Mouse (Mus musculus) myocyte (in vitro differentiated cells): Measurements from ENCODE around the gene Rasal1. TPM values are rescaled to one million over a fixed set of nuclear protein-coding genes. Genes with fewer than 3 reads are reported as not detected.

ENCODE experiments used
- H3K27me3 ChIP-seq: one replicate; pipeline ENCODE4 v1.6.1; 2011; ENCODE audit not compliant: control insufficient read depth, insufficient read depth, insufficient read length
- H3K36me3 ChIP-seq: one replicate; pipeline ENCODE4 v1.6.1; 2011; ENCODE audit not compliant: control insufficient read depth, insufficient read depth
- H3K4me2 ChIP-seq: one replicate; pipeline ENCODE4 v1.6.1; 2011; ENCODE audit warnings: low read depth, control low read depth
- H3K4me3 ChIP-seq: one replicate; pipeline ENCODE4 v1.5.1; 2011; ENCODE audit warnings: mild to moderate bottlenecking, control low read depth, moderate library complexity
- H3K79me2 ChIP-seq: one replicate; pipeline ENCODE4 v1.6.1; 2011; ENCODE audit not compliant: control insufficient read depth, insufficient read depth
- H3ac ChIP-seq: one replicate; pipeline ENCODE4 v1.6.1; 2011; ENCODE audit not compliant: control insufficient read depth, insufficient read length
- CEBPB ChIP-seq: IDR thresholded peaks from 2 replicates; pipeline ENCODE4 v1.6.1; 2011; ENCODE audit warnings: mild to moderate bottlenecking, moderate library complexity; ENCODE audit not compliant: poor library complexity, insufficient read depth, severe bottlenecking
- E2F4 ChIP-seq: IDR thresholded peaks from one replicate; pipeline ENCODE4 v1.6.1; 2011; ENCODE audit warnings: mild to moderate bottlenecking, control low read depth, moderate library complexity; ENCODE audit not compliant: insufficient read depth
- MAX ChIP-seq: IDR thresholded peaks from one replicate; pipeline ENCODE4 v1.6.1; 2011; ENCODE audit warnings: low read depth, mild to moderate bottlenecking, control low read depth
- MYOD1 ChIP-seq, 3 experiments: IDR thresholded peaks; one replicate each; pipeline ENCODE4 v1.6.1; 2011; ENCODE audit warnings: control low read depth in 2 of 3, low read depth in 2 of 3, mild to moderate bottlenecking in 2 of 3, moderate library complexity in 1 of 3; ENCODE audit not compliant: insufficient read length in 2 of 3, control insufficient read depth in 1 of 3
- MYOG ChIP-seq, 3 experiments: IDR thresholded peaks; one replicate each; pipeline ENCODE4 v1.6.1; 2011; ENCODE audit warnings: control low read depth in 2 of 3, low read depth in 2 of 3, mild to moderate bottlenecking in 2 of 3; ENCODE audit not compliant: insufficient read length in 2 of 3, control insufficient read depth in 1 of 3, insufficient read depth in 1 of 3
- POLR2A ChIP-seq: IDR thresholded peaks from one replicate; pipeline ENCODE4 v1.6.1; 2011; ENCODE audit warnings: low read depth, mild to moderate bottlenecking, control low read depth, moderate library complexity; ENCODE audit not compliant: insufficient read length
- POLR2AphosphoS2 ChIP-seq: IDR thresholded peaks from one replicate; pipeline ENCODE4 v1.6.1; 2011; ENCODE audit warnings: low read depth, control low read depth; ENCODE audit not compliant: insufficient read length
- REST ChIP-seq: IDR thresholded peaks from one replicate; pipeline ENCODE4 v1.6.1; 2011; ENCODE audit warnings: mild to moderate bottlenecking, control low read depth, moderate library complexity; ENCODE audit not compliant: insufficient read depth, insufficient read length
- SRF ChIP-seq: IDR thresholded peaks from one replicate; pipeline ENCODE4 v1.6.1; 2011; ENCODE audit warnings: low read depth; ENCODE audit not compliant: control insufficient read depth, insufficient read length
- TCF12 ChIP-seq: IDR thresholded peaks from one replicate; pipeline ENCODE4 v1.6.1; 2011; ENCODE audit warnings: mild to moderate bottlenecking, control low read depth; ENCODE audit not compliant: poor library complexity, insufficient read depth, severe bottlenecking
- TCF3 ChIP-seq: IDR thresholded peaks from one replicate; pipeline ENCODE4 v1.6.1; 2011; ENCODE audit warnings: low read depth, control low read depth; ENCODE audit not compliant: insufficient read length
- USF1 ChIP-seq: IDR thresholded peaks from one replicate; pipeline ENCODE4 v1.6.1; 2011; ENCODE audit warnings: low read depth, mild to moderate bottlenecking, control low read depth, moderate library complexity
- polyA plus RNA-seq: library from polyadenylated mRNA; unstranded; fragments of >200 nt; fragmentation: generic; extraction: Trizol; gene quantifications from one replicate; pipeline ENCODE4 v1.2.1, GENCODE M21; 2012; ENCODE audit warnings: missing spikeins

The Rasal1 gene
- polyA plus RNA-seq, 1 experiment, result 0.01 TPM

DNA sequence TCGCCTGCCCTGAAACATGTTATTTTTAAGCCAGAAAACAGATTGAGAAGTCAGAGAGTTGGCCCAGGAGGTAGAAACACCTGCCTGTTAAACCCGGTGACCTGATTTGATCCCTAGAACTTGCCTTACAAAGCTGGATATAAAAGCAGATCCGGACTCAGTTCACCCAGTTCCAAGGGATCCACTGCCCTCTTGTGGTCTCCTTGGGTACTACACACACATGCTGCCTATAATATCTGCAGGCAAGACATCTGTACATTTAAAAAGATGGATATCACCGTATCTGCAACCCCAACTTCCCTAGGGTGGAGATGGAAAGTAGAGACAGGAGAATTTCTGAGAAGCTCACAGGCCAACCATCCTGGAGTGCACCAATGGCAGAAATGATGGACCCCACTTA lies 32.7 kb upstream of the Rasal1 start:
- Histone ChIP-seq H3K36me3 (peaks cover 18% of the 10 kb centered on the region), H3K4me3 (no peak overlapping the region), H3K27me3 (no peaks in the 10 kb centered on the region), H3ac (no peak overlapping the region), H3K4me2 (no peak overlapping the region), H3K79me2 (peaks cover 40% of the 10 kb centered on the region)
- TF ChIP-seq MAX (no peak), E2F4 (no peak), POLR2A (no peak), CEBPB (no peak), MYOG (IDR thresholded peaks at IDR 0.05; ENCODE audit: control insufficient read depth in 1 of 3, insufficient read depth in 1 of 3, insufficient read length in 2 of 3, low read depth in 2 of 3) (no peak), REST (no peak), MYOD1 (IDR thresholded peaks at IDR 0.05; ENCODE audit: control insufficient read depth in 1 of 3, insufficient read length in 2 of 3, low read depth in 2 of 3) (no peak), POLR2AphosphoS2 (no peak), USF1 (no peak), SRF (no peak), TCF12 (no peak)

DNA sequence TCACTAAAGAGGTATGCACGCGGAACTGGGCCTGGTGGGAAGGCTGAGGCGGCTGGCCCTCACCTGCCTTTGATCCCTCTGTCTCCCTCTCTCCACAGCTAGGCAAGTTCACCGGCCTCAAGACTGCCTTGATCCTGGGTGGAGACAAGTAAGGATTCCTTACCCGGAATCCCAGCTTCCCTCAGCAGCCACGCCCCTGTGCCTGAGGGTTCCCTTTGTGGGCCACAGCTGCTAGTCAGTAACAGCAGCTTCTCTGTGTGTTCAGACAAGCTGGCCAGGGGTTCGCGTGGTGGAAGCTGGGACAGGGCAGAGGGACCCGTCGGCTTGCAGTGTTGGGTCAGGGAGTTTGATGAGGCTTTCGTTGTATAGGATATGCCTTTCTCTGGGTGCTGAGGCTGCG lies 29.8 kb upstream of the Rasal1 start:
- peaks cover 18% of the 10 kb centered on the region for H3K36me3 ChIP-seq
- peaks cover 26% of the 10 kb centered on the region for H3K79me2 ChIP-seq
- H3K4me3 ChIP-seq, result no peak overlapping the region
- H3K27me3 ChIP-seq, result no peaks in the 10 kb centered on the region
- peak in 1 of 3 experiments; percentile 34 for TF ChIP-seq MYOD1 (IDR thresholded peaks at IDR 0.05; ENCODE audit: control insufficient read depth in 1 of 3, insufficient read length in 2 of 3, low read depth in 2 of 3)
- peak in 1 of 3 experiments; percentile 67 for TF ChIP-seq MYOG (IDR thresholded peaks at IDR 0.05; ENCODE audit: control insufficient read depth in 1 of 3, insufficient read depth in 1 of 3, insufficient read length in 2 of 3, low read depth in 2 of 3)
- TF ChIP-seq E2F4, result no peak
- TF ChIP-seq TCF3, result no peak
- TF ChIP-seq CEBPB, result no peak
- TF ChIP-seq POLR2A, result no peak
- no peak for TF ChIP-seq TCF12
- no peak for TF ChIP-seq USF1
- no peak for TF ChIP-seq MAX
- no peak for TF ChIP-seq POLR2AphosphoS2
- TF ChIP-seq SRF, result no peak
- no peak overlapping the region for H3K4me2 ChIP-seq
- H3ac ChIP-seq, result no peak overlapping the region

DNA sequence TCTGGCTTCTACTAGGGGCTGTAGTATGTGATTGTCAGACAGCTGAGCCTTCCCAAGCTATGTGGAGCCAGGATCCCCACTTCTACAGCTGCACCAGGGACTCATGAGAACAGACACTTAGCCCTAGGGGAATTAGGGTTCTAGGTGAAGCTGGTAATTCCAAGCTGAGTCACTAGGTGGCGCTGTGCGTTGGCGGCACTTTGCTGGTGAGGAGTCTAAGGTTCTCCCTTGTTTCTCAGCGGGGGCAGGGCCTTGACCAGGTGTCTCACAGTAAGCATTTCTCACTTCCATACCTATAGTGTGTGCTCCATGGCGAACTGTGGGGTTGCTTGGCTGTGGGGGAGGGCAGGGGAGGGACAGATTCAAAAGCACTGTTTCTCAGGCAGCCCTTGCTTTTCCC lies 29.4 kb upstream of the Rasal1 start:
- Histone ChIP-seq H3K27me3 (no peaks in the 10 kb centered on the region), H3K79me2 (peaks cover 22% of the 10 kb centered on the region), H3K36me3 (peaks cover 18% of the 10 kb centered on the region), H3K4me3 (no peak overlapping the region), H3K4me2 (no peak overlapping the region), H3ac (no peak overlapping the region)
- no peak for TF ChIP-seq TCF3
- TF ChIP-seq MYOD1 (IDR thresholded peaks at IDR 0.05; ENCODE audit: control insufficient read depth in 1 of 3, insufficient read length in 2 of 3, low read depth in 2 of 3), result no peak
- no peak for TF ChIP-seq REST
- TF ChIP-seq POLR2AphosphoS2, result no peak
- no peak for TF ChIP-seq CEBPB
- no peak for TF ChIP-seq MYOG (IDR thresholded peaks at IDR 0.05; ENCODE audit: control insufficient read depth in 1 of 3, insufficient read depth in 1 of 3, insufficient read length in 2 of 3, low read depth in 2 of 3)
- TF ChIP-seq TCF12, result no peak

DNA sequence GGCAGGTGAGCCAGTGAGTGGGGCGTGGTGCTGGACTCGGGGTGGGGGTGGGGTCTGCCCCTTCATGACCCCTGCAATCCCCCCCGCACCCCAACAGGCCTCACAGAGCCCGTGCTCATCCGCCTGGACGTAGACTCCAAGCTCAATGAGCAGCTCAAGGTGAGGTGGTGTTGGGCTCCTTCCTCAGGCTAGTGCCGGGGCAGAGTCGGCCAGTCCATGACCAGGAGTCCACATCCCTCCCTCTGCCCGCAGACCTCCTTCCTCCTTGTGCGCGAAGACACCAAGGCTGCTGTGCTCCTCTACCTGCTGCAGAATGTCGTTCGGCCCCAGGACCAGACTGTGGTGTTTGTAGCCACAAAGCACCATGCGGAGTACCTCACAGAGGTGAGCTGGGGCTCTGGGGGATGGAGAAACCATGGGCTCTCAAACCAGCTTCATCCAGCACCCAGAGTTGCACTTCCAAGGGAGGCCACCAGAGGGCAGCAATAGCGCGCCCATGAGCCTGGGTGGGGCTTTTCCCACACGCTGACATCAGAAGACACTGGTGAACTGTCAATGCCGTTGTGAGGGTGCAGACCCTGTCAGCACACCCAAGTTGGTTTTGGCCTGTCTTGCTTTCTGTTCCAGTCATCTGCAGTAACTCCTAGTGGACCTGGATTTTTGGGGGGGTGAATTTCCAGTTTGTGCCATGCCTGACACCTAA lies 28.1 kb upstream of the Rasal1 start:
- Histone ChIP-seq H3K27me3 (no peaks in the 10 kb centered on the region), H3ac (no peak overlapping the region), H3K4me2 (no peak overlapping the region), H3K36me3 (peaks cover 18% of the 10 kb centered on the region), H3K79me2 (peaks cover 9% of the 10 kb centered on the region), H3K4me3 (no peak overlapping the region)
- TF ChIP-seq MAX (no peak), USF1 (no peak)

DNA sequence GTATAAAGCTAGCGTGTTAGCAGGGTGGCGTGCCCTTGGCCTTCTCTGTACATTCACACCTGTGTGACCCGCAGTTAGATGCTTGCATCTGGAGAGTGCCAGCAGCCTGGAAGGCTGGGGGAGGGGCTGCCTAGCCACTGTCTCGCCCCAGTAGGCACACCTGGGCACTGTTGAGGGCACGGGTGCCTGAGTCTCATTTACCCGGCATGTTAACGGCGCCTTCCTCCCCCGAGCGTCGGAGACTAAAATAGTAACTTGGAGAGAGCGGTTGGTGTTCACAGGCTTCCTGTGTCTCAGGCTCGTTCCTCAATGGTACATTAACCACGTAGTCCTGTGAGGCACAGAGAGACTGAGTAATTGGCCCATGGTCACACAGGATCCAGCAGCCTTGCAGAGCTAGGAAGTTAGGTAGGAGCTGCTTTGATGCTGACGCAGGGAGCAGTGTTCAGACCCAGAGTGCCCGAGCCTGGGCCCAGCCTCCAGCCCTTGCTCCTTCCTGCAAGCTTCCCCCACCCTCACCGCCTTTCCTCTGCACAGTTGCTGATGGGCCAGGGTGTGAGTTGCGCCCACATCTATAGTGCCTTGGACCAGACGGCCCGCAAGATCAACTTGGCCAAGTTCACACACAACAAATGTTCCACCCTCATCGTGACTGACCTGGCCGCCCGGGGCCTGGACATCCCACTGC lies 27.4 kb upstream of the Rasal1 start:
- Histone ChIP-seq H3K79me2 (peaks cover 3% of the 10 kb centered on the region), H3K27me3 (no peaks in the 10 kb centered on the region), H3K4me2 (no peak overlapping the region), H3K4me3 (no peak overlapping the region), H3ac (no peak overlapping the region), H3K36me3 (peaks cover 17% of the 10 kb centered on the region)
- no peak for TF ChIP-seq SRF
- TF ChIP-seq MYOD1 (IDR thresholded peaks at IDR 0.05; ENCODE audit: control insufficient read depth in 1 of 3, insufficient read length in 2 of 3, low read depth in 2 of 3), result no peak
- TF ChIP-seq E2F4, result no peak
- TF ChIP-seq CEBPB, result no peak
- TF ChIP-seq REST, result no peak
- no peak for TF ChIP-seq TCF3
- no peak for TF ChIP-seq MYOG (IDR thresholded peaks at IDR 0.05; ENCODE audit: control insufficient read depth in 1 of 3, insufficient read depth in 1 of 3, insufficient read length in 2 of 3, low read depth in 2 of 3)
